Mouse (Mus musculus) ZHBTc4 (cell line): ENCODE measurements around the gene Slco1c1.

ENCODE experiments used
- DNase-seq: peaks from one replicate; pipeline ENCODE4 v3.0.0-alpha.2; 2011; ENCODE audit warnings: low read depth, low spot score

The Slco1c1 gene

GRCm38 (mm10) chr6:141523747-141524640, at the start of gene Slco1c1:
Slco1c1 (plus strand) TSS chr6:141524368.
- DNase-seq, result no peak

- no peak for DNase-seq
These were observed 49.5 kb upstream of the Slco1c1 start for GRCm38 (mm10) chr6:141474696-141475095.

GRCm38 (mm10) chr6:141485302-141486021, 38.7 kb upstream of the Slco1c1 start:
- DNase-seq, result no peak

GRCm38 (mm10) chr6:141487266-141487665, 36.9 kb upstream of the Slco1c1 start:
- DNase-seq, result peak; percentile 54

GRCm38 (mm10) chr6:141488619-141489018, 35.5 kb upstream of the Slco1c1 start:
- DNase-seq, result peak; percentile 80

- no peak for DNase-seq
These were observed 29.3 kb upstream of the Slco1c1 start for GRCm38 (mm10) chr6:141494909-141495308.

GRCm38 (mm10) chr6:141495634-141496418, 28.3 kb upstream of the Slco1c1 start:
- DNase-seq, result peak; percentile 83

- peak; percentile 32 for DNase-seq
These were observed 24.7 kb upstream of the Slco1c1 start for GRCm38 (mm10) chr6:141499511-141499910.

- DNase-seq, result no peak
These were observed 23.0 kb upstream of the Slco1c1 start for GRCm38 (mm10) chr6:141501171-141501570.

GRCm38 (mm10) chr6:141522541-141522940, 1.6 kb upstream of the Slco1c1 start:
- no peak for DNase-seq

- DNase-seq, result no peak
These were observed 1.6 kb downstream of the Slco1c1 start for GRCm38 (mm10) chr6:141525787-141526186.

- no peak for DNase-seq
These were observed 6.7 kb downstream of the Slco1c1 start for GRCm38 (mm10) chr6:141530865-141531264.

GRCm38 (mm10) chr6:141537298-141537697, 13.1 kb downstream of the Slco1c1 start:
- no peak for DNase-seq

- no peak for DNase-seq
These were observed 17.0 kb downstream of the Slco1c1 start for GRCm38 (mm10) chr6:141541136-141541535.

- no peak for DNase-seq
These were observed 19.2 kb downstream of the Slco1c1 start for GRCm38 (mm10) chr6:141543344-141543743.

GRCm38 (mm10) chr6:141558118-141558517, 34.0 kb downstream of the Slco1c1 start:
- DNase-seq, result no peak

GRCm38 (mm10) chr6:141567366-141567765, 43.2 kb downstream of the Slco1c1 start:
- DNase-seq, result no peak

- DNase-seq, result no peak
These were observed 43.8 kb downstream of the Slco1c1 start for GRCm38 (mm10) chr6:141567852-141568558.

GRCm38 (mm10) chr6:141568559-141568946, 44.4 kb downstream of the Slco1c1 start:
- DNase-seq, result no peak

GRCm38 (mm10) chr6:141576646-141577200, 52.6 kb downstream of the Slco1c1 start:
- no peak for DNase-seq
